Mouse (Mus musculus): ENCODE measurements around the gene Tmem200b. TPM values are rescaled to one million over a fixed set of nuclear protein-coding genes. Genes with fewer than 3 reads are reported as not detected.

The Tmem200b gene
- polyA plus RNA-seq, 1 experiment from 2014 or later: 3.3 TPM

- H3K27ac ChIP-seq (ENCODE audit: low read depth, low read length): no peak overlapping the region
- peaks cover 14% of the 10 kb centered on the region for H3K4me1 ChIP-seq (ENCODE audit: control insufficient read depth, insufficient read depth, low read length)
- H3K9me3 ChIP-seq (replicated peaks; ENCODE audit: control insufficient read depth, low read length): no peaks in the 10 kb centered on the region
- no peak overlapping the region for H3K9ac ChIP-seq (ENCODE audit: low read depth, low read length)
- peaks cover 3% of the 10 kb centered on the region for H3K36me3 ChIP-seq (ENCODE audit: control insufficient read depth, insufficient read depth, low read length)
- WGBS (ENCODE audit: insufficient replicate concordance): 59% methylated on average over 8 of the region's 8 CpGs
- no peaks in the 10 kb centered on the region for H3K27me3 ChIP-seq (ENCODE audit: control insufficient read depth, insufficient read depth, low read length)
- ATAC-seq (replicated peaks; ENCODE audit: insufficient number of reproducible peaks, low FRiP score, low TSS enrichment): no peak
- no peak overlapping the region for H3K4me3 ChIP-seq (ENCODE audit: low read depth, low read length)
- no peak overlapping the region for H3K4me2 ChIP-seq
Observed at GRCm38 (mm10) chr4:131950657-131951056, 29.1 kb downstream of the Tmem200b start.

- 89% methylated on average over 3 of the region's 3 CpGs for WGBS (ENCODE audit: insufficient replicate concordance)
Observed at GRCm38 (mm10) chr4:131957161-131957560, 35.6 kb downstream of the Tmem200b start.

DNA sequence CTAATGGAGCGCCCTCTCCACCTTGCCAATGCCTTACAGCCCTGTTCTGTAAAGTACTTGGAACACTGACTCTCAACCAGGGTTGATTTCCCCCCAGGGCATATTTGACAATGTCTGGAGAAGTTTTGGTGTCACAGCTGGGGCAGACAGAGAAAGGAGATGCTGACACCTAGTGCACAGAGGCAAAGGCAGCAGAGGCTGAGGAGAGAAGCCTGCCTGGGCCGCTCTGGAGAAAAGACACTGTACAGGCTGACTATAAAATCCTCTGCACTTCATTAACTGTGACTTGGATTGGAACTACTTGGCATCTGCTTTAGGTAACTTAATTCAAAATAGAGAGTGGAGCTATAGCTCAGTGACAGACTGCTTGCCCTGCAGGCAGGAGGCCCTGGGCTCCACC is 47.3 kb downstream of the Tmem200b start:
- Histone ChIP-seq H3K27ac (ENCODE audit: low read depth, low read length) (no peak overlapping the region), H3K9me3 (replicated peaks; ENCODE audit: control insufficient read depth, low read length) (no peaks in the 10 kb centered on the region), H3K4me1 (ENCODE audit: control insufficient read depth, insufficient read depth, low read length) (0 out of 2 replicates have a peak, but pooled peaks cover 4% of the 10 kb centered on the region), H3K4me3 (ENCODE audit: low read depth, low read length) (no peak overlapping the region), H3K27me3 (ENCODE audit: control insufficient read depth, insufficient read depth, low read length) (no peaks in the 10 kb centered on the region), H3K9ac (ENCODE audit: low read depth, low read length) (no peak overlapping the region), H3K4me2 (no peak overlapping the region), H3K36me3 (ENCODE audit: control insufficient read depth, insufficient read depth, low read length) (peaks cover 25% of the 10 kb centered on the region)
- no peak for ATAC-seq (replicated peaks; ENCODE audit: insufficient number of reproducible peaks, low FRiP score, low TSS enrichment)
- WGBS (ENCODE audit: insufficient replicate concordance): 88% methylated on average over 2 of the region's 2 CpGs

More at GRCm38 (mm10) chr4:131957161-131957560, 35.6 kb downstream of the Tmem200b start:
- no peaks in the 10 kb centered on the region for H3K9me3 ChIP-seq (replicated peaks; ENCODE audit: control insufficient read depth, low read length)
- no peak for ATAC-seq (replicated peaks; ENCODE audit: insufficient number of reproducible peaks, low FRiP score, low TSS enrichment)
- H3K4me3 ChIP-seq (ENCODE audit: low read depth, low read length): no peak overlapping the region
- H3K27me3 ChIP-seq (ENCODE audit: control insufficient read depth, insufficient read depth, low read length): no peaks in the 10 kb centered on the region
- H3K36me3 ChIP-seq (ENCODE audit: control insufficient read depth, insufficient read depth, low read length): peaks cover 14% of the 10 kb centered on the region
- H3K4me2 ChIP-seq: no peak overlapping the region
- no peaks in the 10 kb centered on the region for H3K4me1 ChIP-seq (ENCODE audit: control insufficient read depth, insufficient read depth, low read length)
- H3K27ac ChIP-seq (ENCODE audit: low read depth, low read length): no peak overlapping the region
- H3K9ac ChIP-seq (ENCODE audit: low read depth, low read length): no peak overlapping the region

- 88% methylated on average over 7 of the region's 7 CpGs for WGBS (ENCODE audit: insufficient replicate concordance)
- Histone ChIP-seq H3K36me3 (ENCODE audit: control insufficient read depth, insufficient read depth, low read length) (peaks cover 28% of the 10 kb centered on the region), H3K9me3 (replicated peaks; ENCODE audit: control insufficient read depth, low read length) (no peaks in the 10 kb centered on the region), H3K4me2 (no peak overlapping the region), H3K27ac (ENCODE audit: low read depth, low read length) (no peak overlapping the region), H3K4me1 (ENCODE audit: control insufficient read depth, insufficient read depth, low read length) (0 out of 2 replicates have a peak, but pooled peaks cover 4% of the 10 kb centered on the region), H3K4me3 (ENCODE audit: low read depth, low read length) (no peak overlapping the region), H3K9ac (ENCODE audit: low read depth, low read length) (no peak overlapping the region), H3K27me3 (ENCODE audit: control insufficient read depth, insufficient read depth, low read length) (no peaks in the 10 kb centered on the region)
- ATAC-seq (replicated peaks; ENCODE audit: insufficient number of reproducible peaks, low FRiP score, low TSS enrichment): no peak
Observed at GRCm38 (mm10) chr4:131970244-131970853, 48.8 kb downstream of the Tmem200b start.

Other genes starting within 250 kb of the Tmem200b start
- 2.2 and 2.8 TPM in 2 replicates for gene Ptpru, start 83.5 kb upstream of the Tmem200b start, polyA plus RNA-seq (2014; fragmentation: Nextera tagmentation; extraction: Ambion mirVana)
- 35.9 and 39.3 TPM in 2 replicates for gene Mecr, start 78.3 kb upstream of the Tmem200b start, polyA plus RNA-seq (2014; fragmentation: Nextera tagmentation; extraction: Ambion mirVana)
- gene Srsf4, start 48.2 kb upstream of the Tmem200b start, polyA plus RNA-seq (2014; fragmentation: Nextera tagmentation; extraction: Ambion mirVana): 67.9 and 76.7 TPM in 2 replicates
- gene Gm10300, start 152.9 kb downstream of the Tmem200b start, polyA plus RNA-seq (2014; fragmentation: Nextera tagmentation; extraction: Ambion mirVana): 0.10 and 0.20 TPM in 2 replicates
- gene Epb41, start 153.6 kb downstream of the Tmem200b start, polyA plus RNA-seq (2014; fragmentation: Nextera tagmentation; extraction: Ambion mirVana): 67.5 and 73.2 TPM in 2 replicates
- gene Oprd1, start 222.7 kb downstream of the Tmem200b start, polyA plus RNA-seq (2014; fragmentation: Nextera tagmentation; extraction: Ambion mirVana): 0.53 and 1.3 TPM in 2 replicates